Mouse (Mus musculus): ENCODE results near the gene Vstm2b.
A peak's percentile ranks its signal among the peaks of the same experiment; 100 is the strongest.

The Vstm2b gene

DNA sequence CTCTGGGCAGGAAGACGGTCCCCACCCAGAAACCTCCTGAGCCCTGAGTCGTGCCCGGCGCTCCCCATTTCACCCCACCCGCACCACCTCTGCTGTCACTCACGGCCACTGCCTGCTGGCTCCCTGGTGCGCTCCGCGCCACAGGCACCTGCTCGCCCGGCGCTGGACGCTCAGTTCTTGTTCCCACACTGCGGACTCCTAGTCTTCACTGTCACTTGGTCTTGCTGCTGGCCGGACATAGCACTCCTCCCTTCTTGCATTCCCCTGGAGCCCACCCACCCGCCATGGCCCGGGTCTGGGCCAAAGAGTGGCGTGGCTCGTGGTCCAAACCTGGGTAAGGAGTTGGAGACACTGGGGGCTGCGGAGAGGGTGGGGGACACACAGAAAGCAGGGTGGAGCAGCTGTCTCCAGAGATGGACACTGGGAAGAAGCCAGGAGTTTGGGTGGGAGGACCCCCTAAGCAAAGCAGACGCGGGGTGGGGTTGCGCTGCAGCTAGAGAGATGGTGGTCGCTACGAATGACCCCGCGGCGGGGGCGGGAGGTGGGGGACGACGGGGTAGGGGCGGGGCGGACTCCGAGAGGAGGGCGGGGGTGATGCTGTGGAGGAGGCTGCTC is at the start of gene Vstm2b:
Gene Vstm2b, plus strand, starts transcription at position 233 of the 615 bp plus-strand sequence.
- DNase-seq (ENCODE audit: low spot score in 2 of 2) = no peak

DNA sequence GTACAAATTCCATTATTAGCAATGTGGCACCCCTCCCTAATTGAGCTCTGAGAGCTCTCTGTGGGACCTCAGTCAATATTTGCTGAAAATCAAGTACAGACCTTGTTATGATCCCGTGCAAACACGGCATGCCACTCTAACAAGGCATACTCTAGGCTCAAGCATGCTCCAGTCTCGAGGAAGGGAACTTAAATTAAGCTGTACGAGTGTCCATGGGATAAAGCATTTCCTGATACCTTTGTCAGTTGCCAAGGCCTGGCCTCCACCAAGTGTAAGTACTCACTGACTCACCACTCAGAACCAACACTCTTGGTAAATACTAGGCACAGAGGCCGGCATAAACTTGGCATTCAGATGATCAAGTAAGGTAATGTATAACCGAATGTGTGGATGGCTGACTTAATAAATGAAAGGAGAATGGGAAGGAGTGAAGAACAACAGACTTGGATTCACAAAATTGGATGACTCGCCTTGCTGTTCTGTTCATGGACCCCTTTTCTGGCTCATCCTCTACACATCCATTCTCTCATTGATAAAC is 42.0 kb upstream of the Vstm2b start:
- no peak for DNase-seq (ENCODE audit: low spot score in 2 of 2)

DNA sequence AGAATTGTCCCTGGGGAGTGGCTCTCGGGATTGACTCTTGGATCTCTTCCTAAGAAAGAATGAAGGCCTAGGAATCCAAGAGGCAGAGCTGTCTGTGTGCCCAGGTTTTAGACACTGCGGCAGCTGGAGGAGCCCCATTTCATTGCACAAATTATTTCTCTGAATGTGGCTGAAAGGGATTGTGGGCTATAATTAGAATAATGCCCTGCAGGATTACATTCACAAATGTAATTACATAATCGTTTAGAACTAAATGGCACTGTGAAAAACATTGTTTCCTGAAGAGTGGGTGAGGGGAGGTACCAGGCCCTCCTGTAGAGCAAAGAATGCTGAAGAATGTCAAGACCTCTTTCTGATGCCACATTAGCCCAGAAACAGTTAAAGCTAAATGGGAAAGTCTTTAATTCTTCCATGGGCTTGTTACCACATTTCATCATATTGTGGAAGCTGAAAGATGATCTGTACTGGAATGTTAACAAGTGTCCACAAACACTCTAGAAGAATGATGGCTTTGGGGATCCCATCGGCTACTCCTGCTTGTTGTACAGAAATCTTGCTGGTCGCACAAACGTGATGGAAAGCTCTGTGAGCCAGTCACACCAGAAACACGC is 24.6 kb upstream of the Vstm2b start:
- no peak for DNase-seq (ENCODE audit: low spot score in 2 of 2)

DNA sequence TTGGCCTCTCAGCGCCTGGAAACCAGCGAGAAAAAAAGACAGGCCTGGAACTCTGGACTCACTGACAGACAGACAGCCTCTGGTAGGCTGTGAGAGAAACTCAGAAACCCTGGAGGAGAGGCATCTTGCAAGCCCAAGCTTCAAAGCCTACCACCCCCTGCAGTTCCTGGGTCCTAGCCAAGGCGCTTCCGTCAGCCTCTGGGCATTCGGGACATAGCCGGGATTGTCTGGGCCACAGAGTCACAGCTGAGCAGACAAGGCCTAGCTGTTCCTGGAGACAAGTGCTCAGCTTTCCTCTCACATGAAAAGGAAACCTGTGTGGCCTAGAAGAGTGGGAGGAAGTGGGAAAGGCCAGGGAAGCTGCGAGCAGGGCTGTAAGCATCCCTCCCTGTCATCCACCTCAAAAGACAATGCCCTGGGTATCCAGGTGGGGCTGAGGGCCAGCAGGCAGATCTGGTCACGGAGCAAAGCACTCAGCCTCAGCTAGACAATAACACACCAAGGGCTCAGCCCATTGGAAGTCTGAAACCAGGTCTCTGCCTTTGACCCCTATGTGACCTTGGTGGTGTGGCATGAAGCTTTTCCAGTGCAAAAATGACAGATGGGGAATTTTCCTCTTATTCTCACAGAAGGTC is 13.2 kb upstream of the Vstm2b start:
- peak in 1 of 2 experiments; percentile 41 for DNase-seq (ENCODE audit: low spot score in 2 of 2)

DNA sequence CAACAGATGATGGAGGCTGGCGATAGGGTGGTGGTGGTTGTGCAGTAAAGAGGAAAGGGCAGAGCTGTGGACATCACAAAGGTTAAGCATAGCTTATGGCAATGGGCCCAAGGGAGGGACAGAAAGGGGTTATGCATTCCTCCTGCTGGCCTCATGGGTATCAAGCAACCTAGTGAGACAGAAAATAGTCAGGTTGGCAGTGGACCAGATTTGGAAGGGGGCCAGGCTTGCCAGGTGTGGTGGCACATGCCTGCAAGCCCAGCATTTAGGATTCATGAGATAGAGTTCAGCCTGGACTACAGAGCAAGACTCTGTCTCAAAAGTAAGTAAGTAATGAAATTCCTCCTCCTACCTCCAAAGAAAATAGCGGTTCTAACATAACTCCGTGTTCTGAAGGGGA is 9.8 kb upstream of the Vstm2b start:
- DNase-seq (ENCODE audit: low spot score in 2 of 2) = no peak

DNA sequence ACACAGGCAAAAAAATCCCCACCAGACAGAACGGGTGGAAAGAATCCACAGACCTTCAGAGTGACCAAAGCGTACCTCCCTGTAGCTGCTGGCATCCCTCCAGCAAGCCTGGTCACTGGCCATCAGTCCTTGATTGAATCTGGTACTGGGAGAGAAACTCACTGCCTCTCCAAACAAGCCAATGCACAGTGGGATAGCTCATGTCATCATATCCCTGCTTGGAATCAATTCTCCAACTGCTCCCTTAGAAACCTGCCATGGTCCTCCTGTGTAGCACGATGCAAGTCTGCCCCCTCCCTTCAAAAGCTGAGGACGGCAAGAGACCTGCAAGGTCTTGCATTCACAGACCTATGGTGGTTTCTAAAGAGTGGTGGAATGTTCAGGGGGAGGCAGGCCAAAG is 1.2 kb upstream of the Vstm2b start:
- no peak for DNase-seq (ENCODE audit: low spot score in 2 of 2)

DNA sequence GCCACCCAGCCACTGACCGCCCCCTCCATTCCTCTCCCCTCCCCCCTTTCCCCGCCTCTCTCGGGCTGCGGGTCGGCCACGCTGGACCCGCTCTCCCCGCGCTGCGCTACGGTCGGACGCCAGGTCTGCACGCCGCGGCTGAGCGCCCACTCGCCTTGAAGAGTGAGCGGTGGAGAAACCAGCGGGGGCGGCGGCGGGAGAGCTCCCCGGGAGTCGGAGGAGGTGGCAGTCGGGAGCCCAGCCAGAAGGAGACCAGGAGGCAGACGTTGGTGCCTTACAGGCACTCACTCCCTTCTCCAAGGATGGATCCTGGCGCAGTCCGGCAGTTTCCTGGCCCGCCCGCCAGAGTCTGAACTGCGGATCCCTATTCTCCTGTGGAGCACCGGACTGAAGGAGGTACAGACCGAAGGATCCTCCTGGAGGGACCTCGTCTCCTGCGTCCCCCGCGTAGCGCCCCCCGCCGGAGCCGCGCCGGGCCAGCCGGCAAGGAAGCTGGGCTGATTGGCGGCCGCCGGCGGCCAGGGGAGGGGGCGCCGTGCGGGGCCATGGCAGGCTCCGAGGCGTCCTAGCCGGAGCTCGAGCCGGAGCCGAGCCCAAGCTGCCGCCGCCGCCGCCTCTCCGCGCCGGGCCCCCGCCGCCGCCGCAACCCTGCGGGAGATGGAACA is 715 bp downstream of the Vstm2b start:
- DNase-seq (ENCODE audit: low spot score in 2 of 2) = peak; percentile 80 to 81

DNA sequence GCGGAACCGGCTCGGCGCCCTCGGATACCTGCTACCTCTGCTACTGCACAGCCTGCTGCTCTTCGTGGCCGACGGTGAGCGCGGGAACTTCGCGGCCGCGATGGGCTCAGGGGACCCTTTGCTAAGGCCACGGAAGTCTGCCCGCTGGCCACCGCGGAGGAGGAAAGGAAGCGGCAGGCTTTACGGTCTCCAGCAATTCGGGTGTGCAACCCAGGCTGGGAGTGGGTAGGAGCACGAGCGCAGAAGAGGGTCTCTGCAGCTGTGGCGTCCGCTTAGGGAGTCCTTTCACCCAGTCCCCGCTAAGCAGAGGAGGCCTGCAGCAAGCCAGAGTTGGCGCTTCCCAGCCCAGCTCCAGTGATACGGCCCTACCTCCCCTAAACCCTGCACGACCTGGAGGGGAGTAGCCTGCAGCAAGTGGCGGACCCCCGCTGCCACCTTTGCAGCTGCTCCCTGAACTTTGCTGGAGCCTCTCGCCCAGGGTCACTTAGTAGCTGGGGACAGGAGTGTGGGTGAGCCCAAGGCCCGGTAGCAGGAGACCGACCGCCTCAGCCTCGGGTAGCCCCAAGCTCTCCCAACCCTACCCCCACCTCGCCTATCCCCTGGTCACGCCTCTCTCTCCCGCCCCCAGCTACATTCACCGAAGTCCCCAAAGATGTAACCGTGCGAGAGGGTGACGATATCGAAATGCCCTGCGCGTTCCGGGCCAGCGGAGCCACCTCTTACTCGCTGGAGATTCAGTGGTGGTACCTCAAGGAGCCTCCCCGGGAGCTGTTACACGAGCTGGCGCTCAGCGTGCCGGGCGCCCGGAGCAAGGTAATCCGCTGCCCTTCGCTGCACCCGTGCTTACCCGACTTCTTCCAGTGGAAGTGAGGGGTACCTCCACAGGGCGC is 1.5 kb downstream of the Vstm2b start:
- DNase-seq (ENCODE audit: low spot score in 2 of 2) = peak; percentile 42 to 47

DNA sequence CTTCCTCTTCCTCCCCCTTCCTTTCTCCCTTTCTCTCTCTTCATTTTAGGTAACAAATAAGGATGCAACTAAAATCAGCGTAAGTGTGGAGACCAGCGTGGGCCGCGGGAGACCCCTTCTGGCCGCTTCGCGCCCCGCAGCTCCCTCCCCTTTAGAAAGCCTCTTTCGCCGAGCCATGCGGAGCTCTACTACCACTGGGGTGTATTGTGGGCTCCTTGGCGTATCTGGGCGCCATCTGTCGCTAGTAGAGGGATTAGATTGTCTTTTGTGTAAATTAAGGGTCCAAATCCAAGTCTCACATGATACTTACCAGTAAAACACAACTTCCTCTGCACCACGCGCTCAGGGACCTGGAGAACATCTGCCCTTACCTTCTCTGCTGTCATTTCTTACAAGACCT is 3.1 kb downstream of the Vstm2b start:
- DNase-seq (ENCODE audit: low spot score in 2 of 2) = peak; percentile 82 to 91

DNA sequence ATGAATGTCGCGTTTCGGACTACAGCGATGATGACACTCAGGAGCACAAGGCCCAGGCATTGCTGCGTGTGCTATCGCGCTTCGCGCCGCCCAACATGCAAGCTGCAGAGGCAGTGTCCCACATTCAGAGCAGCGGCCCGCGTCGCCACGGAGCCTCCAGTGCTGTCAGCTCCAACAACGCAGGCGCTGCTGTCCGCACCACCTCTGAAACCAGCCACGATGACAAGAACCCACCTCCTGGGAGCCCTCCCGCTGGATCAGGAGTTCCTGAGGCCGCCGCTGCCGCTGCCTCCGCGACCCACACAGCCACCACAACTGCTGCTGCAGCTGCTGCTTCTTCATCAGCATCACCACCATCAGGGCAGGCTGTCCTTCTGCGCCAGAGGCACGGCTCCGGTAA is 4.4 kb downstream of the Vstm2b start:
- DNase-seq (ENCODE audit: low spot score in 2 of 2) = peak in 1 of 2 experiments; percentile 41

DNA sequence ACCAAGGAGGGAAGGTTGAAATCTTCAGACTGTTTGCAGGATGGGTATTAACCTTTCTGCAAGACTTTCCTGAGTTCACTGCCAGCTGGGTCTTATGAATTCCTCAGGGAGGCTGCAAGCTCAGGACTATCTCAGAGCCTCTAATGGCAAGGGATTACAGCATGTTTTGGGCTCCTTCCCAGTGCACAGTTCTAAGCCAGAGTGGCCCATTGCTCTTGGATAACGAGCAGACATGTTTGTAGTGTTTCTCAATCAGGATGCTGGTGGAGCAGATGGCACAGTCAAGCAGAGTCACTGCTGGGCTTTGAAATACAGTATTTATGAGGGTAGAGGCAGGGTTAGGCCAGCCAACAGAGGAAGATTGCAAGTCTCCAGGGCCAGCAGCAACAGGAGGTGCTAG is 8.4 kb downstream of the Vstm2b start:
- no peak for DNase-seq (ENCODE audit: low spot score in 2 of 2)

DNA sequence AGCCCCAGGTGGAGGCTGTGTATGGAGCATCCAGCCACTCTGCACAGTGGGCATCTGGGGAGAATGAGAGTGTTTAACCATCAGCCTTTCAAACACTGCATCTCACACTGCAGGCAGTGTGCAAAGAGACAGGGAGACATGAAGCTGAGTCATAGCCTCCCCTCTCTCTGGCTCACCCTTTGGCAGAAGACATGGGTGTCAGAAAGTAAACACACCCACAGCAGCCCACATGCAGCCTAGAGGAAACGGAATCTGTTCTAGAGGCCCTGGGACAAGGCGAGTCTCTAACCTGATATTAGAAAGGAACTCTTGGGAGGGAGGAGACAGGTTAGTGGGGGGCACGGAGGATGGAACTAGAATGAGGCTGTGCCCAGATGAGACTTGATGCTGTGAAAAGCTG is 18.6 kb downstream of the Vstm2b start:
- peak; percentile 44 to 48 for DNase-seq (ENCODE audit: low spot score in 2 of 2)

DNA sequence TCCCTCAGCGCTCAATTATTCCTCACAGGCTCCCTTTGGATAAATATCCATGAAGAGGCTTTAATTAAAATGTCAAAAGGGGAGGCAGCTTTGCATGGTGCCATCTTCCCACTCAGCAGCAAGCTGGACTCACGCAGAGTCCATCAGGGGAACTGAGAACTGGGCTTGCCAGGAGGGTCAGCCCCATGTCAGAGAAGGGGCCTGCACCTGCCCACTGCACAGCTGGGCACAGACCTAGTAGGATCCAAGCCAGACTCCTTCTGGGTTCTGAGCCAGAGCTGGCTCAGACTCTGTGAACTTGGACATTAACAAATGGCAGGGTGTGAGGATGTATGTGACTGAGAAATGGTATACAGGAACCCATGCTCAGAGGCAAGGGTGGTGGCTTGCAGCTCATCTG is 22.0 kb downstream of the Vstm2b start:
- no peak for DNase-seq (ENCODE audit: low spot score in 2 of 2)

DNA sequence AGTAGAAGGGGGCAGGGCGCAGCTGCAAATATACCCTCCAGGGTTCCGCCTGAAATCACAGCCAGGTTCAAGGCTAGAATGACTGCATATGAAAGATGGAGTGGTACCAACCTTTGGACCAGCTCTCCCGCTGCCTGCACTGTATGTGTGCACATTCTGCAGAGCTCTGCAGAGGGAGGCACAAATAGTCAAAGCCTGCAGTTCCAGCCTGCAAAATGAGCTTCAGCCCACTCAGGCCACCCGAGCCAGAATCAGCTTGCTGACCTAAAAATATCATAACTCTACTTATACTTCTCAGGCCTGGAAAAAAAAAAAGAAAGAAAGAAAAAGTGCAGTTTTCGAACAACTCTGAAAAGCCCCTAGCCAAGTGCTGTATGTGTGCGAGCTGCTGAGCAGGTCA is 23.2 kb downstream of the Vstm2b start:
- DNase-seq (ENCODE audit: low spot score in 2 of 2) = peak in 1 of 2 experiments; percentile 59

DNA sequence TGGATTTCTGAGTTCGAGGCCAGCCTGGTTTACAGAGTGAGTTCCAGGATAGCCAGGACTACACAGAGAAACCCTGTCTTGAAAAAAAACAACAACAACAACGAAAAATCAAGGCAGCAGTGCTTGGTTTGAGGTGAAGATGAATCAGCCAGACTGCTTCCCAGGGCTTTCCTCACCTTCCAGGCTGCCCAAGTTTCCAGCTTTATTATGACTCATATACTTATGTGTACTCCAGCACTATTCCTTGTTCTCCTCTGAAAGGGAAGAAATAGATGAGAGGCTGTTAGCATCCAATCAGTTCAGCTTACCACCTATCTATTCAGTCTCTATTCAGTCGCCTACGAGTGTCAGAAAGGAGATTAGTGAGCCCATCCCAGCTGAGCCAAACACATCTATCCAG is 24.7 kb downstream of the Vstm2b start:
- DNase-seq (ENCODE audit: low spot score in 2 of 2) = no peak

DNA sequence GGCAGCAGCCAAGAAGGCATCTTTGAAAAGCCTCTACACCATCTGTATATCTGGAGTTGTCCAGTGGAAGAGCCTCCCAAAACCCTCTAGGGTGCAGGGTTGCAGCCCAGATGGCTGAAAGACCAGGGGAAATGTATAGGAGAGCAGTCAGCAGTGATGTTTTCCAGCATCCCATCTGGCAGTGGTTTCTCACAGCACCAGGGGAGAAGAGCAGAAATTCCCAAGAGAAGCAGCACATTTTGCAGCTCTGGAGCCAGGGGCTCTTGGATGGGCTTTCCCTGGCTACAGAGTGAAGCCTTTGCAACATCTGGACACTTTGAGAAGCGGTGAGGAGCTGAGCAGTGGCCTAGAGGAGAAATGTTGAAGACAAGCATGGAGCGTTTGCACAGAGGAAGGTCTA is 30.3 kb downstream of the Vstm2b start:
- DNase-seq (ENCODE audit: low spot score in 2 of 2) = no peak

DNA sequence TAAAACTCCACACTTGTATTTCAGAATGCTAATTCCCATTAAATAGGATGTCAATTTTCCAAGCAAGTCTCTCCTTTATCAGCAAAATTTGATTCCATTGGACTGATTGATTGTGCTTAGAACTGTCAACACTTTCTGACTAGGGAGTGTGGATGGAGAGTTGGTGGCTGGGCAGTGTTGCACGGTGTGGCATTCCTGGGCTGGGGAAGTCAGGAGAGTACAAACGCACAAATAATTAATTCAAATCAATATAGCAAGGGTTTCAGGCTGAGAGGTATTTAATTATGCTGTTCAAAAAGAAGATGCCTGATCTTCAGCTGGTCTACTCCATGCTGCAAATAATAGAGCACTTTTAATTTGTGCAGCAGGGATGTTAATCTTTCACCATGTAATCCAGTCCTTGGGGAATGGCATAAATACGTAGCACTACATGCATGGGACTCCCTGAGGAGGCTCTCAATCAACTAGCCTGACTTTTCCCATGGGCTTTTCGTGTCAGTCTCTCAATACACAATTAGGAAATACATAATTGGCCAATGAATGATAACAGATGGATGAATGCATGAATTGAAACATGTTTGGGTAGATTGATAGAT is 38.6 kb downstream of the Vstm2b start:
- DNase-seq (ENCODE audit: low spot score in 2 of 2) = no peak

DNA sequence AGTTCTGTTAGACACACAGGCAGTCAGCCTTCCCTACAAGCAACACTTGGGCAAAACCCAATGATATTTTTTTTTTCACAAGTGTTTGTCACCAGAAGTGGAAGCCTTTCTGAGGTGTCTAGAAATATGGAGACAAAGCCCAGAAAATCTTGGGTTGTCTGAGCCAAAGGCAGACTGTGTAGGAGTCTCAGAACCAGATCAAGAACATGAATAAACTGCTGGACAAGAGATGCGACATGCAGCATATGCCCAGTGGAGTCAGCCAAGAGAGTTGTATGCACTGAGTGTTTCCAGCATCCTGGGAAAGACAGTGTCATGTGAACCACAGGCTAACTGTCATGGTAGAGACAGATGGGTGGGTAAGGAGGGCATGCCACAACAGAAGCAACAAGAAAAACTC is 41.2 kb downstream of the Vstm2b start:
- DNase-seq (ENCODE audit: low spot score in 2 of 2) = peak; percentile 38 to 77

DNA sequence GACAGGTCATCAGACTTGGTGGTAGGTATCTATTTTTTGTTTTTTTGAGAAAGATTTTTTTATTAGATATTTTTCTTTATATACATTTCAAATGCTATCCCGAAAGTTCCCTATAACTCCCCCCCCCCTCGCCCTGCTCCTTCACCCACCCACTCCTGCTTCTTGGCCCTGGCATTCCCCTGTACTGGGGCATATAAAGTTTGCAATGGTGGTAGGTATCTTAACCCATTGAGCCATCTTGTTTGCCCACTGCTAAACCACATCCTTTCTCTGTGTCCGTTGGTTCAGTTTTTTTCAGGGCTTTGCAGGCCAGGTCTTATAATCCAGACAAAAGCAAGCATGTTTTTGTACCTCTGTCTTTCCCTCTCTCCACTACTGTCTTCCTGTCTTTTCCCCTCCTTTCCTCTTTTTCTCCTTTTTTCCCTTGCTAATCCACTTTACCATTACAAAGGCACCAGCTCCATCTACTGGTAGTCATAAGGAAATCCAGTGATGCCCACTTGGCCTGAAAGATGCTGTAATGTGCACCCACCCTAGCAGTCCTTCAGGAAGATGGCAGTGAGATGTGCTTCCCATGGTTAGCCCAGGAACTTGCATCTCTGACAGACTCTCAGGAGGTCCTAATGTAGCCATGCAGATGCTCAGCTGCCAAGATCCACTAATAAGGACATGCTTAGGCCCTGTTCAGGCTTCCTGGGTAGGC is 44.3 kb downstream of the Vstm2b start:
- DNase-seq (ENCODE audit: low spot score in 2 of 2) = peak; percentile 8 to 47

All from frontal cortex, postnatal 36 days (tissue).